Mouse (Mus musculus) ES-E14 (cell line): ENCODE results near the gene Gm5773.
"Not testable (repeated sequence)": the region's sequence is repeated elsewhere in the genome, so short reads cannot be mapped to it uniquely, and the experiment has no call there.

Source experiments
- CHD2 ChIP-seq: IDR thresholded peaks from 2 replicates; pipeline ENCODE4 v1.6.1; 2014; ENCODE audit warnings: mild to moderate bottlenecking, low read depth, low read length, inconsistent platforms
- MAFK ChIP-seq: IDR thresholded peaks from 2 replicates; pipeline ENCODE4 v1.6.1; 2014; ENCODE audit warnings: mild to moderate bottlenecking, low read depth, low read length, inconsistent platforms; ENCODE audit not compliant: insufficient read depth

- TF ChIP-seq MAFK, CHD2: not testable (repeated sequence)
Measured at GRCm38 (mm10) chr3:93796098-93796497, 23.3 kb downstream of the Gm5773 start, which contains the start of gene Tdpoz4.
